Mouse (Mus musculus): Measurements from ENCODE around the gene Ugt1a9.

Ugt1a9 gene

GRCm38 (mm10) chr1:88235894-88236415 lies 165.4 kb downstream of the Ugt1a9 start:
- no peak for DNase-seq (ENCODE audit: low spot score)

DNA sequence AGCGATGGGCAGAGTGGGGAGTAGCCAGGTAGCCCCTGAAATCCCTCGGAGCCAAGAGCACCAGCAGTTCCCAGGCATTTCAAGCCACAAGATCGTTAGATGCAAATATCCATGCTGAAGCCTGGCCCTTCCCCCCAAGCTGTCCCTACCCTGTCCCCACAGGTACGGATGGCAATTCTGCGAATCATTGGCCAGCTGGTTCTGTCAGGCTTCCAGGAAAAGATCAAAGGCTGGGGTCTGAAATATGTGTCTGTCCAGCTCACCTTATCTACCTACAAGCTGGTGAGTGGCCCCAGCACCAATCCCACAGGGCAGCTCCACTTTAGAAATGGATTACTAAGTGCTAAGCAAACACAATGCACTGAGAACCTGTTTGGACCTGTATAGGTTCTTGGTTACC lies 166.7 kb downstream of the Ugt1a9 start:
- DNase-seq (ENCODE audit: low spot score) = no peak

GRCm38 (mm10) chr1:88238771-88239170 lies 168.2 kb downstream of the Ugt1a9 start:
- DNase-seq (ENCODE audit: low spot score) = no peak

- DNase-seq (ENCODE audit: low spot score) = no peak
Observed at GRCm38 (mm10) chr1:88240072-88240471, 169.5 kb downstream of the Ugt1a9 start.

- DNase-seq (ENCODE audit: low spot score) = no peak
Observed at GRCm38 (mm10) chr1:88240579-88240978, 170.0 kb downstream of the Ugt1a9 start.

- DNase-seq (ENCODE audit: low spot score) = no peak
Observed at GRCm38 (mm10) chr1:88243861-88244260, 173.3 kb downstream of the Ugt1a9 start.

DNA sequence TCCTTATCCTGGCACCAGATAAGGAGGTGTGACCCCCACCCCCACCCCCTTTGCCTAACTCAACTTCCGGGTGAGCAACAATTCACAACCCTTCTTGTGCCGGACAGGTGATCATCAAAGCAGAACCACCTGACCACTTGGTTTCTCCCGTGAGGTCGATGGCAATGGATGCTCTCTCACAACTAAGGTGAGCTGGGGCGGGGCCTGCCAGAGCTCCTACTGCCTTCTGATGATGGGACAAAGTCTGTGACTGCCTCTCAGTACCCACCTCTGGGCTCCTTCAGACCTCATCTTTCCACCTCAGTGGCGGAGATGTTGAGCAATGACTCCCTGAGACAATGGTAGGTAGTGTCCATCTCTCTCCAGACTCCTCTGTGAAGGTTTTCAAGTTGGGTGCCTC lies 175.3 kb downstream of the Ugt1a9 start:
- DNase-seq (ENCODE audit: low spot score) = no peak

DNA sequence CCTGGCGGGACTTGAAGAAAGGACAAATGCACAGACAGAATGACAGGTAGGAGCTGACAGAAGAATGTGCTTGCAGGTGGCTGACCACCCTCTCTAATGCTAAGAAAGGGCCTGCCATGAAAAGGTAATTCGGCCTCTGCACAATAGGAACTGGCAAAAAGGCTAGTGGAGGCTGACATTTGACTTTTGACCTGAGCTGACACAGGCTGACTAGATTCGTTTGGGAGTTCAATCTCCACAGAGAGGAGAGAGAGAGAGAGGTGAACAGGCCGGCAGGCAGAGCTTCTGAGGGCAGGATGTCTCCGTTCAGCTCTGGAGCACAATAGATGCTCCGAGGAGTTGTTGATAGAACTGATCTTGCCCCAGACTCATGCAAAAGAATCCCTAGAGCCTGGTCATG lies 175.8 kb downstream of the Ugt1a9 start:
- no peak for DNase-seq (ENCODE audit: low spot score)

DNA sequence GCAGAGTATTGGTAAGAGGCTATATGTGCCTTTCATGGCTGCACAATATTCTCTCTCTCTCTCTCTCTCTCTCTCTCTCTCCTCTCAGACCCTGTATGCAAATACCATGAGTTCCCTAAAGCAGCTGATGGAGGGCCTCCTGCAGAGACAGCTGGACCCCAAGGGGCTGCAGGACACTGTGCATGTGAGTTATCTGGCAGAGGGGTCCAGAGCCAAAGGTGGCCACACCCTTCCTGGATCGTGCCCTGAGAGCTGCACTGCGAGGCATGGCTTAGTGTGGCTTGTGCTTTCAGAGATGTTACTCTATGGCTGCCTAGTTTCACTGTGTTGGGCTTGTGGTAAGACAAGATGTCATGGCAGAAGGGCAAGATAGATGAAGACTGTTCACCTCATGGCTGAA lies 177.1 kb downstream of the Ugt1a9 start:
- no peak for DNase-seq (ENCODE audit: low spot score)

GRCm38 (mm10) chr1:88248658-88249057 lies 178.1 kb downstream of the Ugt1a9 start:
- no peak for DNase-seq (ENCODE audit: low spot score)

GRCm38 (mm10) chr1:88249596-88249995 lies 179.0 kb downstream of the Ugt1a9 start:
- no peak for DNase-seq (ENCODE audit: low spot score)

- no peak for DNase-seq (ENCODE audit: low spot score)
Observed at GRCm38 (mm10) chr1:88250023-88250422, 179.4 kb downstream of the Ugt1a9 start.

GRCm38 (mm10) chr1:88253106-88253505 lies 182.5 kb downstream of the Ugt1a9 start:
- no peak for DNase-seq (ENCODE audit: low spot score)

DNA sequence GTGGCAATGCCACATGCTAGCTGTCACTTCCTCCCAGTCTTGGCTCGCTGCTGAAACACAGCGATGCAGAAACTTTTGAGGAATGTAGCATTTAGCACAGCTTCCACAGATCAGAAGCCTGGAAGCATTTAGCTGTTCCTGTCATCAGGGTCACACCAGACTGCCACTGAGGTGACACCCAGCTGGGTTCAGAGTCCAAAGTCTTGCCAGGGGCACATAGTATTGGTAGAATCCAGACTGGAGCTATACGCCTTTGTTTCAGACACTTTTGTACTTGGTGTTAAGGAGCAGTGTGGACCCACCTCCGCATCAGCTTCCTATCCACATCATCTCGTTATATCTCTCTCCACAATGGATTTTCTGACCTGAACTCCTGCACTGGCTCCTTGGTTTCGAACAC lies 182.9 kb downstream of the Ugt1a9 start:
- no peak for DNase-seq (ENCODE audit: low spot score)

GRCm38 (mm10) chr1:88254793-88255465 lies 184.3 kb downstream of the Ugt1a9 start:
- DNase-seq (ENCODE audit: low spot score) = no peak

DNA sequence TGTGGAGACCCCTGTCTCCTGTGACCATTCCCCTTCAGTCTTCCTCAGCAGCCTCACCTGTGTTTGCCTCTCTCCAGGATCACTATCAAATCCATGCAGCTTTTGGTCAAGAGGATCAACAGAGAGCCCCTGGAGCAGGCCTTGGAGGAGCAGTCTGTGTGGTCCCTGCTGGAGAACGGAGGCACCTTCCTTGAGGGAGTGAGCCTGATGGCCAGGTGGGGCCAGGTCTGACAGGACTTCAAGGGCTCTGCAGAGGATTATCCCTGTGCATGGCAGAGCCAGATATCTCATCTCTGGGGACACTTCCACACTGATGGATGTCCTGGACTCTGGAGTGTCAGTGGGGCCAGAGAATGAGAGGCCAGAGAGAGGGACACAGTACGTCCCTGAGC lies 184.9 kb downstream of the Ugt1a9 start:
- DNase-seq (ENCODE audit: low spot score) = no peak

GRCm38 (mm10) chr1:88255989-88256754 lies 185.6 kb downstream of the Ugt1a9 start:
- DNase-seq (ENCODE audit: low spot score) = no peak

DNA sequence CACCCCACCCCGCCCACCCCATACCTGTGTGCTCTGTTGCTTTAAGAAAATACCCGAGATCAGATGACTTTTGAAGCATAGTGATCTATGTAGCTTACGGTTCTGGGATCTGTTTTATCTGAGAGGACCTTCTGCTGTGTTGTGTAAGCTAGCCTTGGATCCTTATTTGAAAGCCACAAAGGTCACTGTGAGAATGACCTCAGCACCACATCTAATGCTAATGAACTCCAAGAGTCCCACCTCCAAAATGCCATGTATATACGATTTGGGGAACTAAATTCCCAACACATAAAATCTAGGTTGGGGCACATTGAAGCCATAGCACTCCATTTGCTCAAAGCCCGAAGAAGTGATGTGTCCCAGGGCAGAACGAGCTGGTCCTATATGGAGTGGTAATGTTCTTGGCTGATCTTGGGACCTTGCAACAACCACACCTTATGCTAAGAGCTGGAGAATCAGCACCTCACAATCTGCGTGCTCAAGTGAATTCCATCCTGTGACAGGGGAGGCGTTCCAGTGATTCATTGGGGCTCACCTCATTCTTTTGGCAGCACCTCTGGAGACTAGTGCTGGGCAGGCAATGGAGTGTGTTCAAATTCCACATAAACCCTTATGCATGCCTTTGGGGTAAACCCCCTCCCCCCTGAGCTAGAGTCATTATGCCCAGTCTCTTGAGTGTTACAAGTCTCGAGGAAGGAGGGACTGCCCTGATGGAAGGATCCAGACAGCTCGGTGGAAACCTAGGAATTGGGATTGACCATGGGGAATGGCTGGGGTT lies 186.5 kb downstream of the Ugt1a9 start:
- no peak for DNase-seq (ENCODE audit: low spot score)

DNA sequence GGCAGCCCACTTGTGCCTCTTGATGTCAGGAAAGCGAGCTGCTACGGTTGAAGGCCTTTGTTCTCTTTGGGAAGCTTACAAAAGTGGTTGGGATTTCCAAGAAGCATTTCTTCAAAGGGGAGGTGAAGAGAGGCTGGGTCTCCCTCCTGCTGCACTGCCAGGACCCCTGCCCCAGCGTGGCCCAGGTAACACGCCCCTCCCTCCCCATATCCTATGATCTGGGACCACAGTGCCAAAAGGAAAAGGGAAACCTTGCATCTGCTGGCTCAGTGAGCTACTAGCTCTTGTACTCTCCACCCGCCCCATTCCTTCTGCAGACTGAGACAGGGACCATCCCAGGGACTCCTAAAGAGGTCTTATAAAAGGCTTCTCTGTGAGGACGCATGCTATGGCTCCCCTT lies 187.1 kb downstream of the Ugt1a9 start:
- no peak for DNase-seq (ENCODE audit: low spot score)

- no peak for DNase-seq (ENCODE audit: low spot score)
Observed at GRCm38 (mm10) chr1:88258361-88258760, 187.8 kb downstream of the Ugt1a9 start.

DNA sequence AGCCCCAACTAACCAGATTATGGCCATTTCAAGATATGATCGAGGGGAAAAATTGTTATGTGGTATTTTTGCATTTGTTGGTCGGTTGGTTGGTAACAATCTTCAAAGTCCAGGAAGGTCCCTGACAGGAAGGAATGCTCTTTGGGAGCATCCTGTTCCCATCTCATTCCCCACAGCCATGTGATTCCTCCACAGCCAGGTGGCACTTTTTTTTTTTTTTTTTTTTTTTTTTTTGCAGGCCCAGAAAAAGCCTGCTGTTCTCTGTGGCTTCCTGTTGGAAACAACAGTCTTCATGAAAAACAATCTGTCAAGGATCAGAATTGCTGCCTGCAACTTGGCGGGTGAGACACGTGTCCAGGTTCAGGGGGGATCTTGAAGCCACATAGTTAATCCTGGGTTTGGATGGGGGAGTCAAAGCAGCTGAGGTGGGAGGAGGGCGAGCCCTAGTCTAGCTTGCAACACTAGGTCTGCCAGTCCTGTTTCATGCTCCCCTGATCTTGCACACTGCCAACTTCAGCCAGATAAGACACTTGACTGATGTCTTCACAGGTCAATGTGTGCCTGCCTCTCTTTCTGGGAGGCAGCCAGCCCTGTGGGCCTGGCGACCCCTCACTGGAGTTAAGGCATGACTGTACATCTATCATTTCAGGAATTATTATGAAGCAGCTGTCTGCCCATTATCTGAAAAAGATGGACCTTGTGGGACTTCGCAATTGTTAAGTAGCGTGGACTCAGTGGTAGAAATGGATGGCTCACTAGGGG lies 188.5 kb downstream of the Ugt1a9 start:
- no peak for DNase-seq (ENCODE audit: low spot score)

DNA sequence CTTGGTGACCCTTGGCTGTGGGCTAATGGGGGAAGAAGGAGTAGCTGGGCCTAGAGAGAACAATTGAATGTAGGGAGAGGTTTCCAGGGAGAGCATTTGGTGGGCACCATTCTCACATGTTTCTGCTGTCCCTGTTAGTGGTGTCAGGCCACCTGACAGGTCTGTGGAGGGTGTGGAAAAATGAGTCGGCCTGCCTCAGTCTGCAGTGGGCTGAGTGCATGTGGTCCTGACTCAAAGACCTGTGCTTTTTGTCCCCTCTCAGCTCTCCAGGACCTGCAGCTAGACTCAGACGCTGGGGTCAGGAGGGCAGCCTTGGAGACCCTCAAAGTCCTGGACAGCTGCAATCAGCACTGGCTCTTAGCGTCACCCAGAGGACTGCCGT lies 189.0 kb downstream of the Ugt1a9 start:
- DNase-seq (ENCODE audit: low spot score) = no peak

Data from ovary, postnatal 10 days (tissue).